Mouse (Mus musculus) kidney, postnatal 0 days (tissue): ENCODE results near the gene Ctla2b. TPM values are rescaled to one million over a fixed set of nuclear protein-coding genes. Genes with fewer than 3 reads are reported as not detected.

Experiments
- ATAC-seq: fragments of 200-750 bp; cut with Nextera tagmentation; replicated peaks from 2 replicates; pipeline ENCODE4 v1.8.0; 2017; ENCODE audit warnings: low read depth, moderate number of reproducible peaks, moderate TSS enrichment, moderate library complexity; ENCODE audit not compliant: low FRiP score
- DNase-seq: peaks from one replicate; pipeline ENCODE4 v3.0.0-alpha.2; 2016; ENCODE audit warnings: low spot score
- H3K27ac ChIP-seq: fragments of 300-500 bp; sonication (generic); 2 replicates; pipeline ENCODE4 v1.5.1; 2014; ENCODE audit warnings: mild to moderate bottlenecking
- H3K27me3 ChIP-seq: fragments of 300-500 bp; sonication (generic); 2 replicates; pipeline ENCODE4 v1.6.1; 2014; ENCODE audit warnings: low read length, mixed read lengths; ENCODE audit not compliant: insufficient read depth
- H3K36me3 ChIP-seq: fragments of 300-500 bp; sonication (generic); 2 replicates; pipeline ENCODE4 v1.6.1; 2014; ENCODE audit warnings: low read length, mixed read lengths; ENCODE audit not compliant: insufficient read depth
- H3K4me1 ChIP-seq: fragments of 300-500 bp; sonication (generic); replicated peaks from 2 replicates; pipeline ENCODE4 v1.6.1; 2014; ENCODE audit warnings: antibody characterized with exemption, low read length, mixed read lengths; ENCODE audit not compliant: insufficient read depth
- H3K4me2 ChIP-seq: fragments of 300-500 bp; sonication (generic); 2 replicates; pipeline ENCODE4 v1.6.1; 2014; ENCODE audit warnings: mild to moderate bottlenecking, low read length, moderate library complexity, mixed read lengths
- H3K4me3 ChIP-seq: fragments of 300-500 bp; sonication (generic); replicated peaks from 2 replicates; pipeline ENCODE4 v1.5.1; 2014; ENCODE audit warnings: low read depth, low read length
- H3K9ac ChIP-seq: fragments of 300-500 bp; sonication (generic); 2 replicates; pipeline ENCODE4 v1.6.1; 2014; ENCODE audit warnings: low read depth, low read length
- H3K9me3 ChIP-seq: fragments of 300-500 bp; sonication (generic); replicated peaks from 2 replicates; pipeline ENCODE4 v1.6.1; 2016; ENCODE audit warnings: low read length, inconsistent platforms, mixed read lengths
- CTCF ChIP-seq: IDR thresholded peaks from 2 replicates; pipeline ENCODE4 v1.5.1; 2016; ENCODE audit warnings: antibody characterized with exemption, low read depth, mild to moderate bottlenecking, moderate library complexity
- WGBS: fragments of 180-500 bp; shearing (Covaris S2); extraction: QIAGEN DNeasy Blood & Tissue Kit; methylation state at CpG from one replicate; pipeline ENCODE4 v1.1.7; 2014; 5-methylcytosine and 5-hydroxymethylcytosine counted together
- polyA plus RNA-seq: library from polyadenylated mRNA; unstranded; fragments of >200 nt; fragmentation: Nextera tagmentation; extraction: Ambion mirVana; gene quantifications from 2 replicates; pipeline ENCODE4 v1.2.1, GENCODE M21; 2015

Ctla2b gene
- polyA plus RNA-seq, 1 experiment from 2014 or later = 4.8 TPM

GRCm38 (mm10) chr13:60895406-60896160 is 1.7 kb downstream of the Ctla2b start:
- no peak overlapping the region for H3K4me3 ChIP-seq
- H3K36me3 ChIP-seq = no peaks in the 10 kb centered on the region
- no peak for DNase-seq
- H3K27ac ChIP-seq = no peak overlapping the region
- H3K27me3 ChIP-seq = no peaks in the 10 kb centered on the region
- H3K4me1 ChIP-seq = no peaks in the 10 kb centered on the region
- no peak for ATAC-seq
- H3K9ac ChIP-seq = no peak overlapping the region
- no peak for TF ChIP-seq CTCF
- no peaks in the 10 kb centered on the region for H3K9me3 ChIP-seq
- H3K4me2 ChIP-seq = no peak overlapping the region

GRCm38 (mm10) chr13:60892301-60892700 is 4.9 kb downstream of the Ctla2b start:
- Histone ChIP-seq H3K4me3 (no peak overlapping the region), H3K36me3 (no peaks in the 10 kb centered on the region), H3K27ac (no peak overlapping the region), H3K9me3 (no peaks in the 10 kb centered on the region), H3K9ac (no peak overlapping the region), H3K27me3 (no peaks in the 10 kb centered on the region), H3K4me2 (no peak overlapping the region), H3K4me1 (no peaks in the 10 kb centered on the region)
- WGBS = 97% methylated on average over 1 of the region's 1 CpGs
- ATAC-seq (no peak), DNase-seq (no peak)
- no peak for TF ChIP-seq CTCF

- ATAC-seq = no peak
- no peak within 1 kb of the TSS for H3K4me3 ChIP-seq
- no peak for DNase-seq
- H3K9me3 ChIP-seq = no peaks in the 10 kb centered on the region
- no peaks in the 10 kb centered on the region for H3K27me3 ChIP-seq
- H3K27ac ChIP-seq = no peak within 1 kb of the TSS
- H3K4me2 ChIP-seq = no peak within 1 kb of the TSS
- 56% methylated on average over 1 of the region's 1 CpGs for WGBS
- H3K4me1 ChIP-seq = no peaks in the 10 kb centered on the region
- no peaks in the 10 kb centered on the region for H3K36me3 ChIP-seq
- no peak for TF ChIP-seq CTCF
- no peak within 1 kb of the TSS for H3K9ac ChIP-seq
Observed at GRCm38 (mm10) chr13:60864281-60864680, 33.0 kb downstream of the Ctla2b start, which contains the start of gene 4930486L24Rik. Gene 4930486L24Rik (minus strand): TSS chr13:60864475.

- no peak for TF ChIP-seq CTCF
- WGBS = 75% methylated on average over 4 of the region's 4 CpGs
- Histone ChIP-seq H3K9me3 (no peaks in the 10 kb centered on the region), H3K9ac (no peak overlapping the region), H3K36me3 (no peaks in the 10 kb centered on the region), H3K27me3 (no peaks in the 10 kb centered on the region), H3K4me1 (no peaks in the 10 kb centered on the region), H3K4me2 (no peak overlapping the region), H3K4me3 (no peak overlapping the region), H3K27ac (no peak overlapping the region)
- peak; percentile 6 for DNase-seq
- no peak for ATAC-seq
Observed at GRCm38 (mm10) chr13:60848241-60849120, 48.8 kb downstream of the Ctla2b start.

Other genes with a start within 250 kb of the Ctla2b start
- gene BC051665, start 111.1 kb downstream of the Ctla2b start, polyA plus RNA-seq = not detected in 2 replicates
- not detected in 2 replicates for gene Ctsll3, start 94.6 kb downstream of the Ctla2b start, polyA plus RNA-seq
- gene 4930486L24Rik, start 33.0 kb downstream of the Ctla2b start, polyA plus RNA-seq = 0.22 TPM in 1 of 2 replicates, not detected in the other
- gene Gm49392, start 553 bp downstream of the Ctla2b start, polyA plus RNA-seq = 0.18 TPM in 1 of 2 replicates, not detected in the other
- not detected in 2 replicates for gene Tpbpb, start 7.4 kb upstream of the Ctla2b start, polyA plus RNA-seq
- not detected in 2 replicates for gene Gm49393, start 38.1 kb upstream of the Ctla2b start, polyA plus RNA-seq
- gene Gm49391, start 39.1 kb upstream of the Ctla2b start, polyA plus RNA-seq = 0.66 and 2.6 TPM in 2 replicates
- 33.9 and 42.9 TPM in 2 replicates for gene Ctla2a, start 39.2 kb upstream of the Ctla2b start, polyA plus RNA-seq
- gene Tpbpa, start 44.5 kb upstream of the Ctla2b start, polyA plus RNA-seq = not detected in 2 replicates
- not detected in 2 replicates for gene Ctsj, start 108.5 kb upstream of the Ctla2b start, polyA plus RNA-seq
- gene Ctsq, start 143.2 kb upstream of the Ctla2b start, polyA plus RNA-seq = not detected in 2 replicates